Mouse (Mus musculus): ENCODE data around the gene Bcl2l15.

DNA sequence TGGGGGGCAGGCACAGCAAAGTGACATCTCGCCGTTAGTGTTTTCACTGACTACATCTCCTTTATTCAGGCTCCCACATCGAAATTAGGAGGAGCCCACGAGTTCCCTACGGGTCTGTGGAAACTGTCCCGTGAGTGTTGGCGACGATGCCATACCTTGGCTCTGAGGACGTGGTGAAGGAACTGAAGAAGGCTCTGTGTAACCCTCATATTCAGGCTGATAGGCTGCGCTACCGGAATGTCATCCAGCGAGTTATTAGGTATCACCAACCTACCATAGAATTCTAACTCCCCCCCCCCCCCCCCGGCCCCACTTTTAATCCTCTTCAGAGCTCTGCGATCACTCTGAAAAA, 22.6 kb upstream of the Bcl2l15 start:
- no peak for TF ChIP-seq ZC3H11A (IDR thresholded peaks at IDR 0.05; ENCODE audit: borderline replicate concordance, low read depth, low read length)
- no peak for TF ChIP-seq MAFK (IDR thresholded peaks at IDR 0.05; ENCODE audit: insufficient read depth, low read depth, low read length)
- TF ChIP-seq CHD2 (IDR thresholded peaks at IDR 0.05; ENCODE audit: low read depth, low read length) = no peak
